ENCODE assay signal across 8 mouse cellular contexts in the genomic region with DNA sequence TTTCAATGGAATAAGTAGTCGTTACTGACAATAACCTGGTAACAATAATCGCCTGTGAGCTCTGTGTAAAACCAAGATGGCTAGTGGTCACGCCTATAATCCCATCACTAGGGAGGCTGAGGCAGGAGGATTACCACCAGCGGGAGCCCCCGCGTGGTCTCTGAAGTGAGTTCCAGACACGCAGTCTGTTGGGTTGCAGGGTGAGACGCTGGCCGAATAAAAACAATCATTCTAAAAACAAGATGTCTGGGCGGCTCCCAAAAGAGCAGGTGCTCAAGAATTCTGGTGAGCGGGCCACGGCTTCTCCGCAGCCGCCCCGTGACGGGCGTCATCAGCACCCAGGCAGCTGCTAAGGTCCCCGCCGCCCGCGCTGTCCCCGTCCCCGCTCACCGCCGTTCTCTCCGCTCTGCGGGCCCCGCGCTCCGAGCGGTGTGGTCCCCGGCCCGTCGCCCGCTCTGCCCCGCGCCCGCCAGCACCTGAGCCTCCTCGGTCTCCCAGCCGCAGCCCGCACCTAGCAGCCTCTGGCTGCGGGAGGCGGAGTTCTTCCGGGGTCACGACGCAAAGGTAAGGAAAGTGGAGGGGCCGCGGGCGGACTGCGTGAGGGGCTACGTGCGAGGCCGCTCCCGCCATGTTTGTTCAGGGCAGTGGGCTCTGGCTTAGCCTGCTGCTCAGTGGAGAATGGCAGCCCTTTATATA. TPM values are rescaled to one million over a fixed set of nuclear protein-coding genes. Genes with fewer than 3 reads are reported as not detected.
A peak's percentile ranks its signal among the peaks of the same experiment; 100 is the strongest.
DNase-seq lines count a peak whose midpoint lies in the region; ATAC-seq and TF ChIP-seq lines count a peak whose summit lies in the region.

Miga1 (minus strand) TSS at position 546 of the 696 bp plus-strand sequence.

- peak within 1 kb of the TSS; percentile 82 for H3K27ac ChIP-seq in hindbrain, postnatal 0 days
- peak within 1 kb of the TSS; percentile 82 for H3K27ac ChIP-seq in left cerebral cortex, adult 2 months

- H3K27me3 ChIP-seq in hindbrain, postnatal 0 days (ENCODE audit: insufficient read depth, low read length) = no peaks in the 10 kb centered on the region

- H3K9me3 ChIP-seq in hindbrain, postnatal 0 days (ENCODE audit: low read length) = no peaks in the 10 kb centered on the region

- ATAC-seq in activated CD4-positive, CD25-positive, alpha-beta regulatory T cell, adult 4 months = peak; percentile 72
- peak; percentile 96 for ATAC-seq in hindbrain, postnatal 0 days

- H3K4me3 ChIP-seq in hindbrain, postnatal 0 days (ENCODE audit: low read length) = peak within 1 kb of the TSS; percentile 64
- peak within 1 kb of the TSS; percentile 64 for H3K4me3 ChIP-seq in left cerebral cortex, adult 2 months

- H3K4me1 ChIP-seq in hindbrain, postnatal 0 days (ENCODE audit: insufficient read depth, low read length) = no peaks in the 10 kb centered on the region

- intact Hi-C loops in left cerebral cortex, adult 2 months (cut with DNase I) = no loop called here

- H3K4me2 ChIP-seq in hindbrain, postnatal 0 days (ENCODE audit: low read depth, low read length) = peak within 1 kb of the TSS; percentile 62

- H3K9ac ChIP-seq in hindbrain, postnatal 0 days (replicated peaks; ENCODE audit: low read length) = peak within 1 kb of the TSS; percentile 71

- TF ChIP-seq CTCF in hindbrain, postnatal 0 days (IDR thresholded peaks at IDR 0.05; ENCODE audit: low read depth) = no peak
- no peak for TF ChIP-seq CTCF in left cerebral cortex, adult 2 months (IDR thresholded peaks at IDR 0.05)

- H3K36me3 ChIP-seq in hindbrain, postnatal 0 days (ENCODE audit: insufficient read depth, low read length) = peaks cover 18% of the 10 kb centered on the region

- 3% methylated on average over 54 of the region's 54 CpGs for WGBS in hindbrain, postnatal 0 days

- peak; percentile 91 for DNase-seq in embryo, embryonic 10 days (ENCODE audit: low spot score)
- peak; percentile 56 for DNase-seq in gastrocnemius, postnatal 10 days
- DNase-seq in hindbrain, postnatal 0 days (ENCODE audit: low spot score) = peak; percentile 94
- DNase-seq in left cerebral cortex, adult 2 months (ENCODE audit: extremely low spot score in 1 of 2, low spot score in 2 of 2) = peak; percentile 85 to 88
- peak; percentile 80 to 86 for DNase-seq in lung, postnatal 4 days
- DNase-seq in retina, postnatal 7 days (ENCODE audit: low read depth, low spot score) = peak; percentile 81
- DNase-seq in thymus, postnatal 4 days = peak; percentile 94

RNA-seq across cellular contexts. Expression of gene Miga1, which starts in this region (rescaled TPM):
- 1 to 10 TPM; 4.6 to 4.7 TPM for polyA plus RNA-seq in activated CD4-positive, CD25-positive, alpha-beta regulatory T cell, adult 4 months (2017; shearing (Covaris generic))
- 1 to 10 TPM; 4.2 to 4.6 TPM for total RNA-seq in gastrocnemius, postnatal 10 days (2021)
- total RNA-seq in hindbrain, postnatal 0 days (2014; rRNA removed) = 13.6 and 16.7 TPM in 2 replicates
- 21.1 and 22.5 TPM in 2 replicates for polyA plus RNA-seq in hindbrain, postnatal 0 days (2015; fragmentation: Nextera tagmentation; extraction: Ambion mirVana)
- 10 to 100 TPM; 76.2 to 78.3 TPM for total RNA-seq in left cerebral cortex, adult 2 months (2021)

Comparison
In these comparisons a context has a peak if more than half of its experiments do, and no peak if none do; other contexts are left out.
1. Peak in every context shown above with its lines: DNase-seq, ATAC-seq, H3K4me3 ChIP-seq and H3K27ac ChIP-seq.